Mouse (Mus musculus) cerebellum, postnatal 25 days (tissue): Measurements from ENCODE around the gene Gm47791.
A peak's percentile ranks its signal among the peaks of the same experiment; 100 is the strongest.

Source experiments
- DNase-seq, 2 experiments: peaks; one replicate each; pipeline ENCODE4 v3.0.0; 2021; ENCODE audit warnings: mixed read lengths in 2 of 2

The Gm47791 gene

DNA sequence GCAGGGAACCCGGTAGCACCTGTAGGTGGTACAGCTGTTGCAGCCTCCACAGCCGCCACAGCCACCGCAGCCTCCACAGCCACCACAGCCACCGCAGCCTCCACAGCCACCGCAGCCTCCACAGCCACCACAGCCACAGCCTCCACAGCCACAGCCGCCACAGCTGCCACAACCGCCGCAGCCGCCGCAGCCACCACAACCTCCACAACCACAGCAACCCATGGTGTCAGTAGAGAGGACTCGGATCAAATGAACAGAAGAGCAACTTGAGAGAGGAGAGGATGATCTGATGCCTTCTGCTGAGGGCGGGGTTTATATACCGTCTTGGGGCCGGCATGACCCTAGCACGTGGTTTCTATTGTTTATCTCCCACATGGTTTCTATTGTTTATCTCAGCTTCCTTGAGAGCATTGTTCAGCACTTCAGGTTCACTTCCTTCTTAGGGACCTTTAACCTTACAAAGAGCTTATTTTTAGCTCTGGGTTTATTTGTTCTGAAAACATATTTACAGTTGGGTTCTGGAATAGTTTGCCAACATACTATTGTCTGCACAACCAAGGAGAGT lies at the start of gene Gm47791:
TSS of gene Gm47791 (minus strand) at position 222 of the 565 bp plus-strand sequence.
- DNase-seq, result no peak

DNA sequence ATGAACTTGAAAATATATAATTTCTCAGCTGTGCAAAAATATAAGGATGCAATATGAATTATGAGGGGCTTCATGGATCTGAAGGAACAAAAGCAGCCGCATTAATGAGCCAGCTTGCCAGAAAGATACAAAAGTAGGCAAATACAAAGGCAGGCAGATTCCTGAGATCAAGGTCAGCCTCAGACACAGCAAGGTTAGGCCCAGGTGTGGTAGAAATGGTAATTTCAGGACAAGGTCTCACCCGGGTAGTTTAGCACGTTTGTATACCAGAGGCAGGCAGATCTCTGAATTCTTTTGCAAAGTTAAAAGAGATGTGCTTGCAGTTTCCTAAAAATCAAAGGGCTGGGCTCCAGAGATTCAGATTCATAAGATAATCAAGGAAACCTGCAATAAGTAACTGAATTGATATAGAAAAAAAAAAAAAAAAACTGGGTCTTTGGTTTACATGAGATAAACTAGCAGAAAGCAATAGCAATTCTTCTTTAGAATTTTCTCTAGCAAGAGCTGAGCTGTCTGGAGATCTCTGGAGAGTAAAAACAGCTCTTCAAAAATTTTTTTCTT lies 49.7 kb upstream of the Gm47791 start:
- DNase-seq, result no peak

DNA sequence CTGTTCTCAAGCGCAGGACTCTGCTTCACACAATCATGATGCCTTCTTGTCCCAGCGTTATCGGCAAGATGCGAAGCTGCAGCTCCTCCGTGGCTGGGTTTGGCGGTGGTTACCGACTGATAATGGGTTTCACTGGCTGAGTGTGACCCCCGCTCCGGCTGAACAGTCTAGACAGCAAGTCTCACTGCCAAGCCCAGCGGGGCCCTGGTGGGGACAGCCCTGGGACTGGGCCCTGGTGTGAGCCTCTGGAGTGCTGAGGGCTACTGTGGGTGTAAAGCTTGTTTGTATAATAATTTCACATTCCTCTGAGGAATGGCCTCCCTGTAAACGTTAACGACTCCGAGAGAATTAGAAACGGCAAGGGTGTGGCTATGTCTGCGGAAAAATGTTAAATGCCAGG lies 49.1 kb upstream of the Gm47791 start:
- DNase-seq, result no peak

DNA sequence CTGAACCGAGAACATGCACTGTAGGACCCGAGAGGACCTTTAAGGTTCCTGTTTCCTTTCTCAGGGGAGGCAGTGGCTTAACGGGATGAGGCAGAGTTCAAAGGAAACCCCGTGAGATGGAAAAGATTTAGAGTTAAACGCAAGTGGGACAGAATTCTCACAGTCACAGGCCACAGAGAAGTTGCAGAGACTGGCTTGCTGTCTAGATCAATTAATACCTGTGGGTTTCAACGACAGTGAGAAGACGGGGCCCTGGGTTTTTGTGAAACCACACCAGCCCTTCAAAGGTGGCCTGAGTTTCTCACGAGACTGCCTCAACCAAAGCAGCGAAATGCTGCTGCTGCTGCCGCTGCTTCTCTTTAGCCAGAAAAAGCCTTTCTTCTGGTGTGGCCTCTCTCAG lies 48.3 kb upstream of the Gm47791 start:
- no peak for DNase-seq

DNA sequence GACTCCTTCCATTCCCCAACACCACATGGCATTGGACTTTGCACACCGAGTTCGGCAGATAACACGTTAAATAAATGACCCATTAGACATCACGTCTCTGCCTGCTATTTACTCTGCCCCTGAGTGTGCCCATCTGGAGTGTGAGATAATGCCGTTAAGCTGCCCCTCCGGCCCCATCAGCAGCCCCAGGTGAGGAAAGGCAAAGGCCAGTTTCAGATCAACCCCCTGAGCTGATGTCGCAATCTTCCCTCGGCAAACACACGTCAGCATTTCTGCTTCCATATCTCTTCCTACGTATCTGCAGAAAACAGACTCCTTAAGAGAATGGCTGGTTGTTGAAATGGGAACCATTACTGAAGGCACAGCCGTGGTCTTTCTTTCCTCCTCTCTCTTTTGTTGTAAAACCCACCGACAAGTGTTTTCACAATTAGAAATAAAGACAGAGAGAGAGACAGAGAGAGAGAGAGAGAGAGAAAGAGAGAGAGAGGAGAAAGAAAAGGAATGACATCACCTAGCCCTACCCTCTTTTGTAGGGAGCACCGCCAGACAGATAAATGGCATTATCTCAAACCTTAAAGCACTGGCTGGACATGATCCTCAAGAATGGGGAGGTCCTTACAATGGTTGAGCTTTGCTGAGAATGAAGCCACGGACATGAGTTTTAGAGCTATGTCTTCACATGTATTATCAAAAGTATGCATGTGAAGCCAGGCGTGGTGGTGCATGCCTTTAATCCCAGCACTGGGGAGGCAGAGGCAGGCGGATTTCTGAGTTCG lies 45.1 kb upstream of the Gm47791 start:
- DNase-seq, result no peak

DNA sequence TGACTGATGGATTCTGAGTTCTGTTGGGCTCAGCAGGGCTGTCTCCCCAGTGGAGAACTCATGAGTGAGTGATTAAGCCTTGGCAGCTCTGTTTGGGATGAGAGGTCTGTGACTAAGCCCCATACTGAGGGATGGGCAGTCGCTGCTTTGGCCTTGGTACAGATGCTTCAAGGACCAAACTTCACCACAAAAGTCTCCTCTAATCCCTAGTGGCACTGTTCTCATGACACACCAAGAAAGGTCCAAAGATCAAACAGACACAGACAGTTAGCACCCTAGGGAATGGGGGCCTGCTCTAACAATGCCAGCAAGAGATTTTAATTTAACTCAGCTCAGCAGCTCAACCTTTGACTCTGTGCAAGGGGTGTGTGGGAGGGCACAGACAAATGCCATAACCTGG lies 40.7 kb upstream of the Gm47791 start:
- DNase-seq, result no peak

DNA sequence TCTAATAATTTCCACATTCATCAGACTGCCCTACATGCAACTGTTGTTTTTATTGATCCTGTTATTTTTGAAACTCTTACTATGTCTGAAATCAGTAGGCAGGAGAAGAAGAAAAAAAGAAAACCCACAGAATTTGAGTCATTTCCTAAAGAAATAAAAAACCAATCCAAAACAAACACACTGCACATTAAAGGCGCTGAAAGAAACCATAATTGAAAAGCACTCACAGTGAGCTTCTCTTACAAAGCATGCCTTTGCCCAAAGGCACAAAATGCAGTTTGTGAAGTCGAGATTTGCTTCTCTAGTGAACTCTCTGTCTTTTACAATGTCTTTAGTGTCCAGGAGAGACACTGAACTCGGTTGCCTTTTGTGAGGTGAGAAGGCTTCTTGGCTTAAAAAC lies 37.5 kb upstream of the Gm47791 start:
- no peak for DNase-seq

DNA sequence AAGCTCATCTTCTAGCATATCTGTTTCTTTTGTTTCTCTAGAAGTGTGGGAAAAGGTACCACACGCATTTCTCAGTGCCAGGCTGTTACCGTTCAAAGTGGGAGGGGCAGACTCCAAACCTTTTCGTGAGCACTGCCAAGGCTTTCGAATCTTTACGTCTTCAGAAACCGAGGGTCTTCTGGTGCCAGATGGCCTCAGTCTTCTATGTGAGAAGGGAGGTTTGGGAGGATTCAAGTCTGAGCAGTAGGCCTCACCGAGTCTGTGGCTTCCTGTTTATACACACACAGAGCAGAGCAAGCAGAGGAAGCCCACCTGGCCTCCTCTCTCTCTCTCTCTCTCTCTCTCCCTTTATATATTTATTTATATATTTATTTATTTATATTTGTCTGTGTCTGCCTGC lies 36.2 kb upstream of the Gm47791 start:
- DNase-seq, result no peak

DNA sequence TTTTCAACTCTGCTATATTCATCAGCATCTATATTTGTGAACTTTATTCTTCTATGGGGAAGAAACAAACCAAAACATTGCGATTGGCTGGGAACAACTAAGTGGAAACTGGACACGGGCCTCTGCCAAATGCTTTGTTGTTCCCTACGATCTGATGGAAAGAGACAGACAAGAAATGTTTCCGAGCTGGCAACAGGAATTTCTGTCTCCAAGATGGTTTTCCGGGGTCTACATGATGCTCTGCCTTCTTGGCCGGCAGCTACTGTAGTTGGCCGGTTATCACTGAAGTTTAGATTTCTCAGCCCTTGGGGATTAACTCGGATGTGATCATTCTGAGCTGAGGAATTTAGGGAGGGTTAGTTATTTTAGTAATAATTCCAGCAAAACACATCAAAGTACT lies 35.3 kb upstream of the Gm47791 start:
- no peak for DNase-seq

DNA sequence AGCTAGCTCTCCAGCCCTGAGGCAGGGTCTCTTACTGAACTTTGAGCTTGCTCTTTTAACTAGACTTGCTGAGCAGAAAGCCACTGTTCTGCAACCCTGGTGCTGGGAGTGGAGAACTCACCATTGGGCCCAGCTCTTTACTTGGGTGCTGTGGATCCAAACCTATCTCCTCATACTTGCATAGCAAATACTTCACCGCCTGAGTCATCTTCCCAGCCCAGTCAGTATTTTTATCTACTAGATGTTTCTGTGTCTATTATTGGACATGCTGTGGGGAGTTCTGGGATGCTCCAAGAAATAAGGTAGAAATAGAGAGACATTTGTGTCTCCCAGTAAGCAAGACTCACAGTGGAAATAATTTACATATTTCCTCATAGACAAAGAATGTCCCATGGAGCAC lies 33.0 kb upstream of the Gm47791 start:
- no peak for DNase-seq

DNA sequence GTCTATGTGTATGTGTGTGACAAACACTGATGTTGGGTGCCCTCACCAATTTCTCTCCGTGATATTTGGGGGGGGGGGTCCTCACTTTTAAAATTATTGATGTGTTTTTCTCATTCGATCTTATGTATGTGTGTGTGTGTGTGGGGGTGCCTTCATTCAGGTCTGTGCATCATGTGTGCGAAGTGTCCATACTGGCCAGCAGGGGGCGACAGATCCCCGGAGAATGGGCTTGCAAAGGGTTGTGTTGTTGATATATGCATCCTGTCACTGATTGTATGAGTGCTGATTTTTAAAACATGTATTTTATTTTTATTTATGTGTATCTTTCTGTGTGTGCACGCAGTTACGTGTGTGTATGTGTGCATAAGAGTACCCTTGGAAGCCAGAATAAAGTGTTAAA lies 32.6 kb upstream of the Gm47791 start:
- no peak for DNase-seq

DNA sequence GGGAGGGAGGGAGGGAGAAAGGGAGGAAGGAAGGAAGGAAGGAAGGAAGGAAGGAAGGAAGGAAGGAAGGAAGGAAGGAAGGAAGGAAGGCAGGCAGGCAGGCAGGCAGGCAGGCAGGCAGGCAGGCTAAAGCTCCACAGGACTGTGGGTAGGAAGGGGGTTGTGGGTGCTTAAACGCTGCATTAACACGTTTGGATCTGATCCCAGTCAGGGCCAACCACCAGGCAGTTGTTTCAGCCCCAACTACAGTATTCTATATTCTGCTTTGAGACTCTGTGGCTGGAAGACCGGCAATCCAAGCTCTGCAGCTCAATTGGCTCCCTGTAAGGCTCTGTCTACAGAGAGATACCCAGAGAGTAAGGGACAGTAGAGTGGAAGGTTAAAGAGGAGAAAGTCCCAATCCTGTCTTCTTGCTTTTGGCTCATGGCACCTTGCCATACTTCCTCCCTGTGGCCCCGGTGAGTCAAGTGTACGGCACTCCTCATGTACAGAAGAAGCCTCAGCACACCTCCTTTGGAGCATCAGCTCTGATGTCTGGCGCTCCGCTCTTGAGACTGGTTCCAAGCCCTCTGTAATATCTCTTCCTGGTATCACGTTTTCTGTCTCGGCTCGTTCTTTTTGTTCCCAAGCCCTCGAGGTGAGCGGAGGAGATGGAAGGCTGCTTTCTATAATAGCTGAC lies 30.2 kb upstream of the Gm47791 start:
- DNase-seq, result peak; percentile 19 to 29

DNA sequence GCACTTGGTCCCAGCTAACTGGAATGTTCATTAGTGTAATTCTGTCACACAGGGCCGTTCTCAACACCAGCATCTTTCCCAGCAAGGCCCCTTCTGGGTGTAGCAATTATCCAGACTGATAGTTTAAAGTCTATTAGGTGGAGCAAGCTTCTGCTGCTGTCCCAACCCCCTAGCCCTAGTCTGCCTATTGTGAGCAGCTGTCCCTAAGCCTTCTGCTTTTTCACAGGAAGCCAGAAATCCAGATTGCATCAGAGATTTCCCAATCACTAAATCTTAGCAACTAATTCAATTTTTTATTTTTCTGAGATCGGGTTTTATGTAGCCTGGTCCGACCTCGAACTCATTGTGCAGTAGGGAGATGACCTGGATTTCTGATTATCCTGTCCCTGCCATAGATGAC lies 27.9 kb upstream of the Gm47791 start:
- DNase-seq, result no peak

DNA sequence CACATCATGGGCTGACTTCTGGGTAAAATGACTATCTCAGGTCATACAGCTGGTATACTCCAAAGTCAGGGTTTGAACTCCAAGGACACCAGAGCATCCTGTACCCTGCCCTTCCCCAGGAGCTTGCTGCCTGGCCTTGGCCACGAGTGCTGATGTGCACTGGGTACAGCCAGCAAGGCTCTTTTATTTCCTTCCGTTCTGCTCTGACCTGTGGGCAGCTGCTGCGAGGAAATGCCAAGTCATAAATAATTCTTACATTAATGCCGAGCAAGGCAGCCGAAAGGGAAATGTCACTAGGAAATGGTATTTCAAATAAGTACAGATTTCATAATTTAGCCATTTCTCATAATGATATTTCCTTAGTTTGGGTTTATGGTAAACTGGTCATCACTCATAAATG lies 27.3 kb upstream of the Gm47791 start:
- no peak for DNase-seq

DNA sequence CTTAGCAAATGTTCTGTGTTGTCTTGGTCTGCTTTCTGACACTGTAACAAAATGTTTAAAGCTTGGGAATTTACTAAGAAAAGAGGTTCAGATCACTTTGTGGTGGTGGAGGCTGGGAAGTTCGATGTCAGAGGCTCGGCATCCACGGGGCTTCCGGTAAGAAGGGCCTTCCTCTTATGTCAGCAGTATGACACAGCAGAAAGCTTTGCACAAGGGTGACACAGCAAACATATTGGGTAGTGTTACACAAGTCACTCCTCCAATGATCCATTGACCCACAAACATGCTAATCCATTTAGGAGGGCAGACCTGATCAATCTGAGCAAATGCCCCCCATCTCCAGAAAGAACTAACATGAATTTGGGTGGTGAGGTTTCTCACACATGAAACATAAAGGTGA lies 26.0 kb upstream of the Gm47791 start:
- DNase-seq, result no peak

DNA sequence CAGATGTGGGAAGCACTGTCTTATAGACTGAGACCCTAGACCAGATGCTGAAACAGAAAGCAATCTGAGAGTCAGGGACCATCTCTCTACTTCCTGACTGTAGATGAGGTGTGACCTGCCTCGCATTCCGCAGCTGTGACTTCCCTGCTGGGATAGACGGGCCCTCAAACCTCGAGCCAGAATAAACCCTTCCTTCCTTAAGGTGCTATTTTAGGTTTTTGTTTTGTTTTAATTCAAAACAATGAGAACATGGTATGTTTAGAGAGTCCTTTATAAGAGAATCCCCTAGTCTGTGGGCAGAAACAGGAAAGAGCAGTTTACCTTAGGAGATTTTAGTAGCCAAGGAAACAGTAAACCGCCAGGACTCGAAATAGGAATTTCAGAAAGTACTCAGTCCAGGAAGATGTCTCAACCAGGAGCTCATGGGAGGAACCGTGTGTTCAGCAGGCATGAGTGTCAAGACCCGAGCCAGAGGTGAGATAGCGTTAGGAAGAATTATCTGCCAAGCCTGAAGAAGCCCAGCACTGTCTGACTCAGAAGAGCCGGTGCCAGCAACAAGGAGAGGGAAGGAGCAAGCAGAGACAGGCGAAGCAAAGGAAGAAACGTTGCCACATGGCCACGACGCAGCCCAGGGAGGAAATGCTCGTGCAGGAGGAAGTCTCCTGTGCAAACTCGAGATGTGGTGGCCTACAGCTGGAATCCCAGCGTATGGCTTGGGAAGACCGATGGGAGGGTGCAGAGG lies 24.8 kb upstream of the Gm47791 start:
- no peak for DNase-seq

DNA sequence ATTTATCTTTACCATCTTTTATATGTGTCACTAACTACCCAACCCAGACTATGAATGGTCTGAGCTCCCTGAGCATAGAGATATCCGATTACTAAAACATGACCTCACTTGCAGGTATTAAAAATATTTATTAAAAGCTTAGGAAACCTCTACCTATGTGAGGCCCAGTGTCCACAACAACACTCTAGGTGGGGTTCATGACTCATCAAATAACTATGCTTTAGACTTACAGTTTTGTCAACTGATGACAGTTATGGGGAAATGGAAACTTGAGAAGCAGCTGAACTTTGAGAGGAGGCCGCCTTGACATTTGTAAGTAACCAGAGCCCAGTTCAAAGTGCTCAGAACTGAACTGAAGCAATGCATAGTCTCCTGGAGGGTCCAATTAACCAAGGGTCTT lies 24.2 kb upstream of the Gm47791 start:
- no peak for DNase-seq

DNA sequence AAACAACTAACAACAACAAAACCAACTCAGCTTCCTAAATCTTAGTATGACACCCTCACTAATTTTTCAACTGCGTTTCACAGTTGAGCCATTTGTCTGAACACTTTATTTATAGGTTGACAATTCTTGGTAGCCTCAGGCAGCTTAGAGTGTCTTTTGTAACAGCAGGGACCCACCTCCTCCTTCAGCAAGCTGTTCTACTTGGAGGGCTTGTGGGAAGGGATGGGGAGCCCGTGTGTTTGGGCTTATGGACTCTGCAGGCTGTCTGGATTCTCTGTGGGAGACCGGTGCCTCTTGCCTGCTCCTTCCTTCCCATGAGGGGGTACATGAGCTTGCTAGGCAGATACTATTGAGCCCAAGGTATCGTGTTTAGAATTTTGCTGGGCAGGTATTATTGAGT lies 22.9 kb upstream of the Gm47791 start:
- peak; percentile 33 to 41 for DNase-seq

DNA sequence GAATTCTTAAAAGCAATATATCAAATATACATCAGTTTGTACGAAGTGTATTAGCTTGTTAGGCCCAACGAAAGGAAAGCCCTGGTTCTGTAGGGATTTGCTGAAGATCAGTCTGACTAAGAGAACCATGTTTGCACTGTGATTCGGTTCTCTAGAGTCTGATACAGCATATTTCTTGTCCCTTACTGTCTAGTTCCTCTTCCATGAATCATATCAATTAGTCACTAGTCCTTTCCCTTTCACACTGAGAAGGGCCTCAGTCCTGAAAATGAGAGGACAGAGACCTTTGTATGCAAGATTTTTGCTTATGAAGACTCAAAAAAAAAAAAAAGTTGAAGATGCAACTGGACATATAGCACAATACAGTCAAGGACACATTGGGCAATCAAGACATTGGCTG lies 22.1 kb upstream of the Gm47791 start:
- DNase-seq, result no peak

DNA sequence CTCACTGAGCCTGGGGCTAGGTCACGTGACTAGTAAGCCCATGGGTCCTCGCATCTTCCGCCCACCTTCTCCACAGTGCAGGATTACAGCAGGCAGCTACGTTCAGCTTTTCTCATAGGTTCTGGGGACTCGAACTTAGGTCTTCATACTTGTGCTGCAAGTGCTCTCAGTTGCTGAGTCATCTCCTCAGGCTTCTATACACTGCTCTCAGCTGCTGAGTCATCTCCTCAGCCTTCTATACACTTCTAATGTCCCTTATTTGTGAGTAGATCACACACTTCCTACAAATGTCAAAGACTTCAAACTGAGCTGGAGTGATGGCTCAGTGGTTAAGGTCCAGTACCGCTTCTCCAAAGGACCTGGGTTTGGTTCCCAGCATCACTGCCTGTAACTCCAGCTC lies 21.2 kb upstream of the Gm47791 start:
- no peak for DNase-seq

DNA sequence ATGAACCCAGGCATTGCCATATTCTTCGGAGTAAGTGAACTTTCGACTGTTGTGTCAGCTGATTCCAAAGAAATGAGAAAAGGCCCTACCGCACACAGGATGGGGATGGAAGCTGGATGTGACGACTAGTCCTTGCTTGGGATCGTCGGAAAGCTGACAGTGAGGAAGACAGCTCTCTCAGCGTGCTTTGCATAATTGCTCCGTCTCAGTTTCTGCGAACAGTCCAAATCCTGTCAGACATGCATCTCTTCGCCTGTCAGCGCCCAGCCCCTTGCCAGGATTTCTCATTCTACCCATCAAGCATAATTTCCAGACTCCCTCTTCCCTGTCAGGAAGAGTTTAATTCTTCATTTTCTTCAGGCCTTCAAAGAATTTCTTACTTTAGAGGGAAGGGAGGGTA lies 20.1 kb upstream of the Gm47791 start:
- no peak for DNase-seq

DNA sequence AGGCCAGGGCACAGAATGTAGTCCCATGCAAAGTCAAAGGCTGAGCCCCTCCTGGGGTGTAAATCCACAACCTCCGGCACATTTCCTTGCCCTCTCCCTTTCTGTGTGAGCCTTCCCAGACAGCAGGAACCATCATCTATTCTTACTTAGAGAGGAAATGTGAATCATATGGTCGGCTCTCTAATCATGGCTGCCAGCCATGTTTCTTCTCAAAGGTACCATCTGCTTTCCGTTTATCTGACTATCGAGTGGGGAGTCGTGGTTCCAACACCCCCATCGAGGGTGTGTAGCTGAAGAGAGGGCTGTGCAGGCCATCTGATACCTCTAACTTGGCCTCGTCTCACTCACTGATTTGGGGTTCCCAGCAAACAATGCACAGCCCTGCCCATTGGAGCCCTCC lies 17.0 kb upstream of the Gm47791 start:
- DNase-seq, result peak; percentile 29 to 56

DNA sequence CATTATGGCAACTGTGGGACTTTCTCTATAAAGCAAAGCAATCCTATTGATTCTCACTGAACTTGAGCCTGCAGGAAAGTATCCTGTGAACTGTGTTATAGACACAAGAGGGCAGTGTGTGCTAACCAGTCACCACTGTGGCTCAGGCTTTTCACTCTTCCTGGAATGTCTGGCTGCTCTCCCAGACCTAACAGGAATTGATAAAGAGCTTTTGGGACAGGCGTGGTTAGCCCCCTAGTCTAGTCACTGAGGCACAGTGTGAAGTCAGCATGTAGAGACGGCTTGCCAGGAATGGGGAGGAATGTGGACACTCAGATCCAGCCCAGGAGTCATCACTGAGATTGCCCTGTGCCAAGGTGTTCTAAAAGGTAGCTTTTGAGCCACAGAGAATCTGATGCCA lies 16.4 kb upstream of the Gm47791 start:
- peak; percentile 44 to 67 for DNase-seq
